Mouse (Mus musculus): ENCODE measurements at regions not wholly inside any gene's neighbourhood (a gene's known extent, or its start where the extent isn't known, plus 50 kb on each side); places are given as distances from the start of the nearest gene placed in this dataset.

DNA sequence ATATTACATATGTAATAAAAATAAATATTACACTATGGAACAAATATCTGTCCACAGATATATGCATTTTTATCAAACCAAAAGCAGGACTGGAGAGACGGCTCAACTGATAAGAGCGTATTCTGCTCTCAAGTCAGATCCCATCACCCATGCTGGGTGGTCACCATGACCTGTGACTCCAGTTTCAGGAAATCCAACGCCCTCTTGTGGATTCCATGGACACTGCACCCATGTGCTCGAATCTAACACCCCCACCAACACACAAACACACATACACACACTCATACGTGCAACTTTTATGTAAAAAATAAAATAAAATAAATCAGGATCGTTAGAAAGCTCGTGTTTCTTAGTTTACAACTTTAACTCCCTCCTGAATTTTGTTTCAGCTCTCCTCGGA, 76.7 kb upstream of the Otud4 start:
- no peak for TF ChIP-seq POLR2A (IDR thresholded peaks at IDR 0.05; ENCODE audit: borderline replicate concordance, extremely low read depth, low read depth, low read length)
- no peak for TF ChIP-seq CTCF (IDR thresholded peaks at IDR 0.05; ENCODE audit: insufficient read depth, low read length)

All from lung, adult 2 months (tissue).